Mouse (Mus musculus): ENCODE measurements around the gene Shc3.

Shc3 gene

DNA sequence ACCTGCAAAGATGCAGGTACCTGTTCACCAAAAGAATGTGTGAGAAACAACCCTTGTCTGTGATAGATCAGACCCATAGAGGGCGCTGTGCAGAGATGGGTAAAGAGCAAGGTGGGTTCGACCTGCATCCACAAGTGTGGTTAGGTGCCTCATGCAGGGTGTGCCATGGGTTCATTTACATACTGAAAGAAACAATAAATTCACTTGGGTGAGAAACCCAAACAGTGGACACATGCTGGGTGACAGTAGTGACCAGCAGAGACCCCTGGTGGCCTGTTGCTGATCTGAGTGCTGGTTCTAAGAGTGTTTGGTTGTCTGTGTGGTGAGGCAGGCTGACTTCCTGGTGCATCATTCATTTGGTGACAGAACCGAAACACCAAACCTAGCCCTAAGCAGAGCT lies 155.8 kb downstream of the Shc3 start:
- peak; percentile 63 to 66 for DNase-seq

DNA sequence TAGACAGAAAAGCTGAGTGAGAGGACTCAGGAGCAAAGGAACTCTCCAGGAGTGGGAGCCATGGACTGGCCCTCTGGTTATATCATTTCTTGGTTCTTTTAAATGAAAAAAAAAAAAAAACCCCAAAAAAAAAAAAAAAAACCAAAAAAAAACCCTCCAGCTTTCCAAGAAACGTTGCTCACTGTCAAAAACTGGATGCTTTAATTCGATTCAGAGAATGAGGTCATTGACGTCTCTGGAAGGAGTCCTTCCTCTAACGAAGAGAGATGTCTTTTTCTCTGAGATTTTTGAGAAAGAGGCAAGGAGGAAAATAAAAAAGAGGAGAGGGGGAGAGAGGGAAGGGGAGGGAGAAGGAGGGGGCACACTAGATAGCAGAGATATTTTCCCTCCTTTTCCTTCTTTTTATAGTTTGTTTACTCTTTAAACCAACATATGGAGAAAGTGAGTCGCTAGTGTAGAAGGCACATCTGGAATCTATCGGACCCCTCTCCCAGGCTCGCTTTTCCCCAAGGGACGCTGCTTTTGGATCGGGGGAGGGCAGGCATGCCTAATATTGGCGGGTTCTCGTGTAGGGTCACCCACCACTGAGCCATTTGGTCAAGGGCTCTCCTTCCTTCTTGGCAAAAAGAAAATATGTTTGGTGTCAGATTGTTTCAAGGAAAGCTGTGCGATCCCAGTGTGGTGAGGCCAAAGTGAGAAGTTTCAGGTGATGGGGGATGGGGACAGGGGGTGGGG lies 157.4 kb downstream of the Shc3 start:
- no peak for DNase-seq

DNA sequence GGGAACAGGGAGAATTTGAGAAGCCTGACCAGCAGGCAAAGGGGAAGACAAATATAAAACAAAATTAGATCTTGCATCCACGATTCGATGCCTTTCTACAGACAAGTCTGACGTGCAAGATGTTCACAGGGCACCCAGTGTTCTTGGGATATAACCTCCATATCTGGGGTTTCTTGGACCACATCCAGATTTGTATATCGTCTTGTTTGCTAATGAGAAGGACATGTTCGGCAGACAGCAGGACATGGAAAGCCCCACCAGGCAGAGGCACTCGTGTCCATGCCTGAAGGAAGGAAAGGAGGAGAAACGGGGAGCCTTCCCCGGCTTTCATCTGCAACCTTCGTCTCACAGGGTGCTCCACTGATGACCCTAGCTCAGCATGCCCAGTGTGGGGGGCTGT lies 158.0 kb downstream of the Shc3 start:
- DNase-seq = no peak

DNA sequence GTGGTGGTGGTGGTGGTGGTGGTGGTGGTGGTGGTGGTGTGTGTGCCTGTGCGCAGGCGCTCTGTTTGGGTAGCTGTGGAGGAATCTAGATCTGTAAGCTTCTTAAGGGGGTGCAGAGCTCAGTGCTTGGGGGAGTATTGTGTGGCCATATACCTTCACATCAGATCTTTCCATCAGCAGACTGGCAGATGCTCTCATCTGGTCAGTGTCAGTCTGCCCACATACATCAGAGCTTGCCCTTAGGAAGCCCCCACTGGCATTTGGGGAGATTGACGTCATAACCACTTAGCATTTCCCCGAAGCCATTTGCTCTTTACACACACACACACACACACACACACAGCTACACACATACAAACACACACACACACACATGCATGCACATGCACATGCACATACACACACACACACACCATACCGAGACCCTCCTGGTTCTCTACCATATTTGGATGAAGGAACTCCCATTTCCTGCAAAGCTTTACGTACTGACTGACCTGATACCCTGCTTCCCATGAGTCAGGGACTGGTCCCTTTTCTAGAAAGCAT lies 159.2 kb downstream of the Shc3 start:
- DNase-seq = no peak

DNA sequence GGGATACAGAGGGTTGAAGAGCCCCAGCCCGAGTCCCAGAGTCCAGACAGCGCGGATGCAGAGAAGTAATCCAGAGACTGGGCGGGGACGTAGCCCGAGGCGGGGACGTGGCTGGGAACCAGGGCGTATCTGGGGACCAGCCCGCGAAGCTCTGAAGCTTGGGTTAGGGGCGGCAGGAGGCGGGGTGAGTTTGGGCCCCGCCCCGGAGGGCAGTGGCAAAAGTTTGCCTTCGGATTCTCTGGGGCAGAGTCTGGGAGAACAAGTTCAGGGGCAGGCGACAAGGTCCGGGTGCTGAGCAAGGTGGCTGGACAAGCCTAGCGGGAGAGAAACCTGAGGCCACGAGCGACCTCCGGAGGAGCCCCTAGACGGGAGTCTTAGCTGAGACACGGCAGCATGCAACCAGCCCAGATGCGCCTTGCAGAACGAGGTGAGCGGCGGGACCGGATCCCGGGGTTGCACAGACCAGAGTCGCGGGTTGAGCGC lies 160.7 kb downstream of the Shc3 start, which contains the start of gene S1pr3:
S1pr3 (plus strand) TSS at position 121 of the 483 bp plus-strand sequence.
- peak; percentile 57 to 59 for DNase-seq

DNA sequence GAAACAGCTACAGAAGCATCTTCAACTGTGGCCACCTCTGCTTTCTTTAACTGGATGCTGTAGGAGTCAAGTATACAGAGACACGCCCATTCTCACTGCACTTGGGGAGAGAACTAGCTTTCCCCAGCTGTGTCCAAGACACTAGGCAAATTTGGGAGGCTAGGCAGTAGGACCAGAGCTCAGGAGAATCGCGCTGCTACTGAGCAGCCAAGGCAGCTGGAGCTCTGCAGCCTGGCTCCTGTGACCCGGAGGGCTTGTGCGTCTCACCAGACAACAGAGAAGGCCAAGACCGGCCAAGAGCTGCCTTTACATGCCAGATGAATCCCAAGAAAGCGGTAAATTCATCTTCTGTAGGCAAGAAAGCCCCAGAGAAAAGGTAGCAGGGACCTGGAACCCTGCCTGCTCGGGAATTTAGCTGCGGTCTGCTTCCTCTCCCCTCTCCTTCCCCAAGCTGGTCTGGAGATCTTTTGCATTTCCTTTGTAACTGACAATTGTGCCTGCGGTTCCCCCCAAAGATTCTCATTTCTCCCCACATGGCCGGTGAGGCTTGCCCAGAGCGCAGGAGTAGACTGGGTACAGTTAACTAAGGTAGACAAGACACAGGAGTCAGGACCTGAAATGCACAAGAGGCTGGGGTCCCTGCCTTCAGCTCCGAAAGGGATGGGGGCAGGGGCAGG lies 161.5 kb downstream of the Shc3 start:
- DNase-seq = no peak

DNA sequence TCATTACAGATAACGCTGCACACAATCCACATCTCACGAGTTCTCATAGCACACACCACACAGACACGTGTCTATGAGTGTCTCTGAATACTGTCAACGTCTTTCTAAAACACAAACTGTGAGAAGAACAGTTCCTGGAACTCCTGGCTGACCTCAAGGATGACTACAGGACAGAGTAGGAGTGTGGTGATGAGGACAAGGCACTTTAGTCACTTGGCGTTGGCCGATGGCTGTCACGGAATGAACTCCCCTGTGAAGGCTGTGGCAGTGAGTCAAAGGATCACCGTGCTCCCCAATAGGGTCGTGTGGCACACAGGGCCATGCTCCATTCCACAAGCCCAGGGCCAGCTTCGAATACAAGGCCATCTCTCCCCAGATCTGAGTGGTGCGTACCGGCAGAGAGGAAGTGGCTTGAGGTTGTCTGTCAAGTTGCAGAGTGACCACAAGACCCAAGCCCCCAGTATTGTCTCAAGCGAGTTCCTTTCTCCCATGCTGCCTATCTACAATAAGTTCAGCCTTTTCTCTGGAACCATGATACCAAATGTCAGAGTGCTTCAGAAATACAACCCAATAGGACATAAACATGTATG lies 163.4 kb downstream of the Shc3 start:
- DNase-seq = no peak

DNA sequence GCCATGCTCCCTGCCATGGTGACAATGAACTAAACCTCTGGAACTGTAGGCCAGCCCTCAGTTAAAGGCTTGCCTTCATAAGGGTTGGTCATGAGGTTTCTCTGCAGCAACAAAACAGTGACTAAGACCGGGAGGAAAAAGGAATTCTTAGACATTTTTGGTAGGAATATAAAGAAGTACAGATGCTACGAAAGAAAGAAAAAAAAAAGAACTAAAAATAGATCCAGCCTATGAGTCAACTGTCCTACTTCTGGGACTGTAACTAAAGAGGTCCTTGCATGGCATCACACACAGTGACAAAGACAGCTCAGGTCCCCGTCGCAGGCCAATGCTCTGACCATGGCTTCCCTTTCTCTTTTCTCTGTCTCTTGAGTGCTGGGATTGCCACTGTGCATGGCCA lies 164.7 kb downstream of the Shc3 start:
- no peak for DNase-seq

DNA sequence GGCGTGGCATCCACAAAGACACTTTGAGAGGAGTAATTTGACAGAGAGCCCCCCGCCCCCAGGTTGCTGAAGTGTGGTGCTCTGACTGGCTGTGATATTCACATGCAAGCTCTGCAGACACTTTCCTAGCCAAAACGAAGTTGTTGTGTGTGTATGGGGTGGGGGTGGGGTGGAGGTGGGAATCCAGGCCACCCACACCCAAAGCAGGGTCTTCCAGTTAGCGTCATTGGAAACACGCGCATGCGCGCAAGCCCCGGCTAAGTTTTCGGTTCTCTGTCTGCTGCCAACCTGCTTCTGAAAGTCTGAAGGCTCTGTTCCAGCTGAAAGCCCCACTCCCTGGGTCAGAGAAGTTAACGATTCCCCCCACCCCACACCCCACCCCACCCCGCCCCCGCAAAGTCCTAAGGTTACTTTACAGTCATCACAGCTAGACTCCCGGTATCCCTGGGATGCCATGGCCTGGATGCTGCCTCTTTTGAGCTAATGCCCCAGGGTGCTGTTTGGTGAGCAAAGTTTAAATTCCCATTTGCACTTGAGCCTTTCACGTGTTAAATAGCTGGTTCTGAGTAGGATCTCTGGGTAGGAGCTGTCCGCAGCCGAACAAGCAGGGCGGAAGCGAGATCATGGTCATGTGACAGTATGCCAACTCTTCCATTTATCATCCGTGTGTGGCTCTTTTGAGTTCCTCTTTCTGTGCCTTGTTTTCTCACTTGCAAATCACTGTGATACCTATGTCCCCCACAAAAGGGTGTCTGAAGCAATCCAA lies 168.3 kb downstream of the Shc3 start:
- DNase-seq = peak; percentile 66 to 68

DNA sequence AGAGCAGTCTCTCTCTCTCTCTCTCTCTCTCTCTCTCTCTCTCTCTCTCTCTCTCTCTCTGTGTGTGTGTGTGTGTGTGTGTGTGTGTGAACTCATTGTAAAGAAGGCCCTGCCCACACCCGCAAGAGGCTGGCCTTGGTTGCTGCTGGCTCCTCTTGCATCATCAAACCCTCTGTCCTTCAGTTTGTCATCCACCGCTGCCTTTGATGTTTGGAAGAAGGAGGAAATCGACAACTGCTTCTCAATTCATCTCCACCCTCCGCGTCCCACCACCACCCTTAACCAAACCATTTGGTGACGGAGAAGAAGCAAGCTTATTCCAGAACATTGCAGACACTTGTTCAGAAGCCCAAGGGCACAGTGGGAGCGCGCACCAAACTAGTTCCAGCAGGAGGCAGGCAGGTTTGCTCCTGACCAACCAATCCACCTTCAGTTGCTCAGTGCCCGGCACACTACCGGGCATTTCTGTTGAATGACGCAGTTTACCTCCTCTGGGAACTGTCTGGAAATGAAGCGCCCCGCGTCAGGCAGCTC lies 169.0 kb downstream of the Shc3 start:
- DNase-seq = peak; percentile 42 to 51

DNA sequence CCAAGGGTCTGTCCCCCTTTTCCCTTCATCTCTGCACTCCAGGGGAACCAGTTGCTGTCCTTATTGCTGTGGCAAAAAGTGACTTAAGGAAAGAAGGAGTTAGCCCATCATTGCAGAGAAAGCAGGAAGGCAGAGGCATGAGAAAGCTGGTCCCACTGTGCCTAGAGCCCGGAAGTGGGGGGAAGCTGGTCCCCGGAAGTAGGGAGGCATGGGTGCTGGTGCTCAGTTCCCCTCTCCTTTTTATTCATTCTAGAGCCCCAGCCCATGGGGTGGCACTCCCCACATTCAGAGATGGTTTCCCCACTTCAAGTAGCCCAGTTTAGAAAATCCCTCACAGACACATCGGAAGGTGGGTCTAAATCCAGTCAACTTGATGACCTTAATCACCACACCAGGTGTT lies 169.7 kb downstream of the Shc3 start:
- DNase-seq = no peak

DNA sequence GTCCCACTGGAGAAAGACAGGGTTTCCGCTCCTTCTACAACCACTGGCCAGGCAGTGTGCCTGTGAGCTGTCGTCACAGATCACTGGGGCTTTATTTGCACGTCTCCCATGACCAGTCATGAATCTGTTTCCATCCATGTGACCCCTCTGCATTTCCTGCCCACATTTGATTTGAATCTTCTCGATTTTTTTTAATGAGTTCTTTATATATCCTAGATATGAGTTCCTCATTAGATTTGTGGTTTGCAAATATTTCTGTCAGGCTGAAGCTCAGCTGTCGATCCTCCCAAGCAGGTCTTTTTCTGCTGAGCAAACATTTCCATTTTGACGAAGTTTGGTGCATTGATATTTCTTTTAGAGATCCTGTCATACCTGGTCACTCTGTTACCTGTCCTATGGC lies 171.4 kb downstream of the Shc3 start:
- DNase-seq = peak; percentile 49 to 60

DNA sequence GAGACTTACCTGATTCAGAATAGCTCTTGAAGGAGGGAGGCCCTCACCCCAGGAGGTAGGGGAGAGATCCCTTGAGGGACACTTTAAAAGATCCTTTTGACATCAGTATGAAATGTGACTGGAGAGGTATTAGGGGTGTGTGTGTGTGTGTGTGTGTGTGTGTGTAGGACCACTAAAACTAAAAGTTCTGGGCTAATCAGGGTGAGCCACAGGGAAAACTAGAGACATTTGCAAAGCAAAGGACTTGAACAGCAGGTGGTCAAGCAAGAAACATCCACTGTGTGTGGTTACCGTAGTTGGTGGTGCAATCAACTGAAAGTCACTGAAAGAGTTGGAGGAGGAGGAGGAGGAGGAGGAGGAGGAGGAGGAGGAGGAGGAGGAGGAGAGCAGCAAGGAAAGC lies 177.0 kb downstream of the Shc3 start:
- DNase-seq = no peak

DNA sequence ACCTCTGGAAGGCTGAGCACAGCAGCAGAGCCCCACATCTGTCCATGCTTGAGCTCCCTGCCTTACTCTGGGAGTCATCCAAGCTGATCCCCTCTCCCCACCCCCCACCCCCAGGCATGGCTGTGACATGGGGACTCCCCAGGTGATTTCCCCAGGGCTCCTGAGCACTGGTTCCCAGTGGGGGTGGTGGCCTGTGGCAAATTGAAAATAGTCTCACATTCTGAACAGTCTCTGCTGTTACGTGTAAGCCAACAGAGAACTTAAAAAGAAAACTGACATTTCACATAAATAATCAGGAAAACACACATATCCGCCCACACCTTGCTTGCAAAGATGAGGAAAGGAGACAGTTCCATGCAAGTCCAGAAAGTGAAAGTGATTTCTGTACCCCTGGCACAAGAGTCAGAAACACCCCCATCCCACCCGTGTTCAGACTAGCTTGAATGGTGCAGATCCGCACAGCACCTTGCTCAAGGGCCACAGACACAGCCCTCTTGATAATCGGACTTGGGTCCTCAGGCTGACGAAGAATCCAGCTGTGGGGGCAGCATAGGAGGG lies 177.8 kb downstream of the Shc3 start:
- no peak for DNase-seq

DNA sequence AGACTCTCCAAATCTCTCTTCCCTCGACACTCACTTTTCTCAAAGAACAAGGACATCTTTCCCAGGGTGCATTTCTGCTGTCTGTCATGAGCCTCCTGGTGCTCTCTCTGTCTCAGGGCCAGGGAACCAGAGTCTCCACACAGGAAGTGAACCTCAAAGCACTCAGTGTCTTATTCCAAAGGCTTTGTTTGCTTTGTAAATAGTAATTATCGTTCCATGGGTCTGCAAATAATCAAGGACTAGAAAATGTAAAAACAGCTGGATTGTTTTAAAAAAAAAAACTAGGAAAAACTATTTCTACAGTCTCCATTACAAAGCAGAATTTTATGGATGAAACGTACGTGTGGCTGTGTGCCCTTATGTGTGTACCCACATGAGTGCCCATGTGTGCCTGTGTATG lies 178.8 kb downstream of the Shc3 start:
- no peak for DNase-seq

DNA sequence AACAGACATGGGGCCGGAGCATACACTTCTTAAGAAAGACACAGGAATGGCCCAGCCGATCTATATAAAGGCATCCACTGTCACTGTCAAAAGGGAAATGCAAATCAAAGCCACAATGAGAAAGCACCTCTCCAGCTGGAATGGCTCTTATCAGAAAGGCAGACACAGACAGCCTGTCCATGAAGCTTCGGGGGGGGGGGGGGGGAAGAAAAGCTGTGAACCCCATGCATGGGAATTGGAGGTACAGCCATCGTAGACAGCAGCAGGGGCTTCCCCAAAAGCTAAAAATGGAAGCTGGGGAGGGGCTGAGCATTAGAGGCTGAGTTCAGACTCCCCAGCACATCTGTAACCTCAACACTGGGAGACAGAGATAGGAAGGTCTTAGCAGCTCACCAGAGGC lies 181.3 kb downstream of the Shc3 start:
- DNase-seq = no peak

DNA sequence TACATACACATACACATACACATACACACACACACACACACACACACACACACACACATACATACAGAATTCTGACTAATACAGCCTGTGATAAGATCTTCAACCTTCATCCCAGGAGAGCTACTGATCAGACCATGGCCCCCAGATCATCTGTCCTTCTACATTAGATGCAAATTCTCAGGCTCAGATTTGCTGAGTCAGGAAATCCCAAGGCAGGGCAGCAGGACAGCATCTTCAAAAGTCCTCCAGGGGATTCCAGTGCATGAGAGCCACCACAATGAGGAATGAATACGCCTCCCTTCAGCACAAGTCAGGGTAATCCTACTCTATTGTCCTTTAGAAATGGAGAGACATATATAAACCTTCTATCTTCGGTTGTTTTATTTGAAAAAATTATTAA lies 184.3 kb downstream of the Shc3 start:
- no peak for DNase-seq

DNA sequence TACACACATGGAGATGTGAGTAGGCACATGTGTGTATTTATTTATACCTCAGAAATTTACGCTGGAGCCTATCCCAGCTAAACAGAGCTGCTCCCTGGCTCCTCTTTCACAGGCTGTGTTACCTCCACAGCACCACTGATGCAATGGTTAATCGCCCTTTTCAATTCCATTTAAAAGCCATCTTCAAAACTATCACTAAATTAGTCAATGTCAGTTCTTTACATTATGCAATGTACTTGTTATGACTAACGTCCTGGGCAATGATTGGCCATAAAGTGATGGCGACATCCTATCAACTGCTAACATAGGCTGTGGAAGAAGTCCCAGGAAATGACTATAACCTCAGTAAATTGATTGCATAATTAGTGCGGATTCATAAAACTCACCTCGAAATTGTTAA lies 187.7 kb downstream of the Shc3 start:
- DNase-seq = no peak

Data from B cell, adult 2 months (primary cell).